Mouse (Mus musculus): ENCODE measurements around the gene Itga3. TPM values are rescaled to one million over a fixed set of nuclear protein-coding genes. Genes with fewer than 3 reads are reported as not detected.

Gene Itga3
- total RNA-seq, 2 experiments from 2014 or later, result 4.3 to 5.2 TPM

- intact Hi-C loops (cut with DNase I), result no loop called here
- Histone ChIP-seq H3K4me3 (no peak overlapping the region), H3K27ac (peak overlapping the region; percentile 77)
- no peak for TF ChIP-seq CTCF (IDR thresholded peaks at IDR 0.05)
- peak; percentile 71 for DNase-seq
Measured at GRCm38 (mm10) chr11:95088857-95089779, 12.5 kb upstream of the Itga3 start.

- Histone ChIP-seq H3K4me3 (no peak overlapping the region), H3K27ac (peak overlapping the region; percentile 77)
- intact Hi-C loops (cut with DNase I), result no loop called here
- no peak for TF ChIP-seq CTCF (IDR thresholded peaks at IDR 0.05)
- no peak for DNase-seq
Measured at GRCm38 (mm10) chr11:95088286-95088685, 11.7 kb upstream of the Itga3 start.

GRCm38 (mm10) chr11:95087301-95088228 is 11.0 kb upstream of the Itga3 start:
- intact Hi-C loops (cut with DNase I), result no loop called here
- TF ChIP-seq CTCF (IDR thresholded peaks at IDR 0.05), result no peak
- Histone ChIP-seq H3K27ac (peak overlapping the region; percentile 77; the same call in 1 of the 2 replicates), H3K4me3 (no peak overlapping the region)
- no peak for DNase-seq

GRCm38 (mm10) chr11:95086229-95086628 is 9.6 kb upstream of the Itga3 start:
- no peak for DNase-seq
- intact Hi-C loops (cut with DNase I), result no loop called here
- Histone ChIP-seq H3K4me3 (no peak overlapping the region), H3K27ac (peak overlapping the region; percentile 43)
- no peak for TF ChIP-seq CTCF (IDR thresholded peaks at IDR 0.05)

- no peak for TF ChIP-seq CTCF (IDR thresholded peaks at IDR 0.05)
- no peak for DNase-seq
- peak overlapping the region; percentile 43; the same call in 1 of the 2 replicates for H3K27ac ChIP-seq
- no peak overlapping the region for H3K4me3 ChIP-seq
- intact Hi-C loops (cut with DNase I), result no loop called here
Measured at GRCm38 (mm10) chr11:95085710-95086109, 9.1 kb upstream of the Itga3 start.

GRCm38 (mm10) chr11:95084811-95085382 is 8.3 kb upstream of the Itga3 start:
- no peak for TF ChIP-seq CTCF (IDR thresholded peaks at IDR 0.05)
- no peak for DNase-seq
- intact Hi-C loops (cut with DNase I), result no loop called here
- H3K27ac ChIP-seq, result no peak overlapping the region
- no peak overlapping the region for H3K4me3 ChIP-seq

GRCm38 (mm10) chr11:95084175-95084574 is 7.6 kb upstream of the Itga3 start:
- Histone ChIP-seq H3K27ac (no peak overlapping the region), H3K4me3 (no peak overlapping the region)
- TF ChIP-seq CTCF (IDR thresholded peaks at IDR 0.05), result no peak
- intact Hi-C loops (cut with DNase I), result no loop called here
- DNase-seq, result no peak

- Histone ChIP-seq H3K27ac (no peak overlapping the region), H3K4me3 (no peak overlapping the region)
- intact Hi-C loops (cut with DNase I), result no loop called here
- TF ChIP-seq CTCF (IDR thresholded peaks at IDR 0.05), result no peak
- no peak for DNase-seq
Measured at GRCm38 (mm10) chr11:95082896-95083295, 6.3 kb upstream of the Itga3 start.

- TF ChIP-seq CTCF (IDR thresholded peaks at IDR 0.05), result no peak
- intact Hi-C loops (cut with DNase I), result no loop called here
- Histone ChIP-seq H3K4me3 (no peak overlapping the region), H3K27ac (no peak overlapping the region)
- DNase-seq, result no peak
Measured at GRCm38 (mm10) chr11:95080783-95081182, 4.2 kb upstream of the Itga3 start.

- no peak for DNase-seq
- intact Hi-C loops (cut with DNase I), result no loop called here
- no peak overlapping the region for H3K4me3 ChIP-seq
- TF ChIP-seq CTCF (IDR thresholded peaks at IDR 0.05), result no peak
- H3K27ac ChIP-seq, result peak overlapping the region; percentile 40; the same call in 1 of the 2 replicates
Measured at GRCm38 (mm10) chr11:95079256-95079875, 2.8 kb upstream of the Itga3 start.

- intact Hi-C loops (cut with DNase I), result no loop called here
- no peak for TF ChIP-seq CTCF (IDR thresholded peaks at IDR 0.05)
- no peak for DNase-seq
- H3K27ac ChIP-seq, result peak overlapping the region; percentile 87
- H3K4me3 ChIP-seq, result no peak overlapping the region; the same call in 1 of the 2 replicates
Measured at GRCm38 (mm10) chr11:95077956-95078355, 1.4 kb upstream of the Itga3 start.

- peak overlapping the region; percentile 87 for H3K27ac ChIP-seq
- peak; percentile 64 for DNase-seq
- intact Hi-C loops (cut with DNase I), result loop anchor here (1.0 kb wide), 1 partner anchor 30 kb away; no protein-coding TSS in a partner anchor
- peak; percentile 57 for TF ChIP-seq CTCF (IDR thresholded peaks at IDR 0.05)
- peak overlapping the region; percentile 76 for H3K4me3 ChIP-seq
Measured at GRCm38 (mm10) chr11:95076041-95076535, 513 bp downstream of the Itga3 start.

All from gastrocnemius, adult 2 months (tissue).